Mouse (Mus musculus) T-helper 1 cell (primary cell): ENCODE measurements around the gene Gm45753.

ENCODE experiments used
- in situ Hi-C: fragments of 300-600 bp; cut with MboI, MseI; formaldehyde crosslinking; loops from one replicate; pipeline ENCODE4 v1.15.1; 2025; ENCODE audit warnings: high pct_unique_total_duplicates

The Gm45753 gene

DNA sequence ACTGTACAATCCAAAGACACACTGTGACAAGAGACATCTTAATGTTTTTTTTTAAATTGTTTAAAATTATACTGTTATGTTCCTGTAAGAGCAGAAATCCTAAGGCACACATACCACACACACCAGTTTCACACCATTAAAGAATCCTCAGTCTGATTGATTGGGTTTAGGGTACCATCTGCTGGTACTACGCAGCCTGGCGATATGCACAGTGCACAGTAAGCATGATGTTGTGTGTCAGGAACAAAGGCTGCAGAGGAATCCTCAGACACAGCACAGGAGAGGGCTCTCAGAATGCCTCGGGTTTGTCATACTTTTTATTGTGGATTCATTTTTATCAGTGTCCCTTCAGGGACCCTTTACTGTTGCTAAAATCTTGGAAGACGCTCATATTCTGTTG, 33.9 kb downstream of the Gm45753 start:
- in situ Hi-C loops: no loop called here

DNA sequence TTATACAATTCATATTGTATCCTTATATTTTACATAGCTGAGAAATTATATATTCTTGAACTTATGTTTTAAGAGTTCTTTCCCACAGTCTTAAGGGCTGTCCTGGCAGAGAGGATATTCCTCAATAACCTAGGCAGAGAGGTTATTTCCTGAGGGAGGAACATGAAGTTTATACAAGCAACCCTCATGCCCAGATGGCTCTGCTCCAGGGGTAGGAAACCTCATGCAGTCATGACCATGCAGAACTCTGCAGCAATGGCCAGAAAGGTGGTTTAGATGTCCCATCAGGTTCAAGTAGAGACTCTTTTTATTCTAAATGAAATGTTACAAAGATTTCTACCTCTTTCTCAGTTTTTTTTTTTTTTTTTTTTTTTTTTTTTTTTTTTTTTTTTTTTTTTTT, 39.2 kb downstream of the Gm45753 start:
- in situ Hi-C loops: no loop called here

DNA sequence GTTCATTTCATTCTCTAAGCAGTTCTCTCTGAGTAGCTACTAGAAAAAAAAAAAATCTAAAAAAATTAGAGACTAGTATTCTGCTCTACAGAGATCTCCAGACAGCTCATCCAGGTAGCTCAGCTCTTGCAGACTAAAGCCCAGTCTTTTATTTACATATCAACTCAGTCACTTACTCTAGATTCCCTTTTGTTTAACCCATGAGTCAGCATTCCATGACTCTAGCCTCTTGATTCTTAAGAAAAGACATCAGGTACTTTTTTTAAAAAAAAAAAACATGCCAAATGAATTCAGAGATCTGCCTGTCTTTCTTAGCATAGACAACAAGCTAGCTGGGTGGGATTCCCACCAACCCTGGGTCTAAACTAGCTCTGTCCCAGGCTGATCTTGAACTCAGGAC, 39.8 kb downstream of the Gm45753 start:
- in situ Hi-C loops: no loop called here

DNA sequence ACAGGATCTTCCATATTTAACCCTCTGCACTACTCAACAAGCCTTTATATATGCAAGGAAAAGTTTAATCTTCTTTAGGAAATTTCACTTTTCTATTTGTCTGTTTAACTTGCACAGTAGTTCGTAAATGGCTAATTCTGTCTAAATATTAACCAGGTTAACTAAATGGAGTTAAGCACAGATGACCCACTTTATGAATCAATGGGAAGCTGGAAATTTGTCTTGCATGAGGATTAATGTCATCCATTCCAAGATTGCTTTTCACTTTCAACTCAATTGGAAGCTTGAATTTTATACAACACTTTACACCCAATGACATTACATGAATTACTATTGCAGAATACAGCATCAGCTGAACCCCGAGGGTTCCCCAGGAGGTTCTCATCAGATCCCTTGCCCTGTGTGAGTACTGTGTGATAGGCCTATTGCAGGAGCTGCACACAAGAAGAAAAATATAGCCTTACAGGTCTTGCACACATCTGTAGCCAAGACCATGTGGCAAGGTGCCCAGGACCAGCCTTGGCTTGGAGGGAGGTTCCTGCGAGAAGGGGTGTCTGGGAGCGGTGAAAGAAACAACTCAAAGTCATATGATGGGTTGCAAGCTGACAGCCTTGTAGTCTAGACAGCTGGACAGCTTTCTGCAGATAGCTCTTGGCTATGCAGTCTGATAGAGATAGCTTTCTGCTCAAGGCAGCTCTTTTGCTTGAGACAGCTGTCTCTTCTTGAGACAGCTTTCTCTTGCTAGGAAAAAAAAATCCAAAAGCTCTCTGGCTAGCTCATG, 40.5 kb downstream of the Gm45753 start:
- in situ Hi-C loops: no loop called here

DNA sequence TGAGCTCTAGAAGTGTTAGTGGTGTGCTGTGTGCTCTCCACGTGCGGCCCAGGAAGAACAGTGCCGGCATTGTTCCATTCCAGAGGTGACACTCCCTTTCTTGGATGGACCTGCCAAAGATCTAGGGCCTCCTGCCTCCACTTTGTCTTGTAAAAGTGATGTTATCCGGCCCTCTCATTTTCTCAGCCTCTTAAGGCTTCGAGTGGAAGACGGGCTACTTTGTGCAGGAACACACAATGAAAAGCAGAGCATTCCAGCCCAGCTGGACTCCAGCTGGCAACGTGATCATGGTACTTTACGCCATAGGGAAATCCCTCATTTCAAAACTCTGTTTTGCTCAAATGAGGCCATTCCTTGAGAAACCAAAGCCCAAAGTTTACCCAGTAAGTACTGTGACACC, 41.3 kb downstream of the Gm45753 start:
- in situ Hi-C loops: no loop called here

DNA sequence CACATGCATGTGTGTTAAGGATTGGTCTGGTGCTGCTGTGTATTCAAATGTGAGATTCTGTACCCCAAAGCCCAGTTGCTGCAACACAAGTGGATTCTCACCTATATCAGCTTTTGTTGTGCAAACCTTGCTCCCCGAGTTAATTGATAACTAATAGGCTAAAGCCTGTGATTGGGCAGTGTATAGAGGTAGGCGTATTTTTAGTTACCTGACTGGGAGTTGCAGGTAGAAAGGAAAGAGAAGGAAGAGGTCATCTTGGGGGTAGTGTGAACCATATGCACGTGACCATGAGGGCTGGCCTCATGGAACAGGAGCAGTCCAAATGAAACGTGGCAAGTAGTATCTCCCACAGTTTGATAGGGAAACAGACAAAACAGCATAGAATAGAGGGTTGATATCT, 43.3 kb downstream of the Gm45753 start:
- in situ Hi-C loops: no loop called here

DNA sequence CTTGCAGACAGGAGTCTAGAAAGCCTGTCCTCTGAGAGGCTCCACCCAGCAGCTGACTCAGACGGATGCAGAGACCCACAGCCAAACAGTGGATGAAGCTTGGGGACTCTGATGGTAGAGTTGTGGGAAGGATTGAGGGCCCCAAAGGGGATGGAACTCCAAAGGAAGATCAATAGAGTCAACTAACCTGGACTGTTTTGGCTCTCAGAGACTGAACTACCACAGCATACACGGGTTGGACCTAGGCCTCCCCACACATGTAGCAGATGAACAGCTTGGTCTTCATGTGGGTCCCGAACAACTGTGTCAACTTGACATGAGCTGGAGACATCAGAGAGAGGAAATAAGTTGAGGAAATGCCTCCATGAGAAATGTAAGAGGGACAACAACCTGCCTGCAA, 45.4 kb downstream of the Gm45753 start:
- in situ Hi-C loops: no loop called here

DNA sequence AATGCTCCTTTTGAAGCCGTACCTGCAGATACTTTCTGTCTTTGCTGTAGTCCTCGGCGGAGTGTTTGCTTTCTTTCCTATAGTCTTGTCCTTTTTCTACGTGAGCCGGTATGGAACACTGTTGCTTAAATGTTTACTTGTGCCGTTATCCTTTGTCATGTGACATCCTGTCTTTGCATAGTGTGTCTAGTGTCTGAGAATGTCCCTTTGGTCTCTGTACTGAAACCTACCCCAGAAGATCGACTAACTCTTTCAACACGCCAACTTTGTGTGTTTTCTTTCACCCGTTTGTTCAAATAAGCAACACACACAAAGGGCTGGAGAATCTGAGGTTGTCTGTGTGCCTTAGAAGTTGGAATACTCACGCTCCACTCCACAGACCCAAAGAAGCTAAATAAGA, 46.3 kb downstream of the Gm45753 start, which contains the start of gene F11:
Gene F11 (minus strand): TSS at position 112 of the 400 bp plus-strand sequence.
- in situ Hi-C loops: no loop called here

DNA sequence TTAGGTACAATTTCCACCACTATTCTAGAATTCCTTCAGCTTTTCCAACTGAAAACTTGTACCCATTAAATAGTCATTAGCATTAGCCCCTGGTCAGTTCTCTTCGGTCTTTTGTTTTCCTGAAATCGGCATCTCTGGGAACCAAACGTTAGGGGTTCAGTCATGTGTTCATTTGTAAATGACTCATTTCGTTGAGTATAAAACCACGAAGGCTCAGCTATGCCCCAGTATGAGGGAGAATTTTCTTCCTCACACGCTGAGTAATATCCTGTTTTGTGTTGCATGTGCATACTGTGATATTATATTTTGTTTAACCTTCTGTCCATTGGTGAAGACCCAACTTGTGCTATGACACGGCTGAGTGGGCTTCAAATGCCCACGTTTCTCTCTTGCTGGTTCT, 49.8 kb downstream of the Gm45753 start:
- in situ Hi-C loops: no loop called here

DNA sequence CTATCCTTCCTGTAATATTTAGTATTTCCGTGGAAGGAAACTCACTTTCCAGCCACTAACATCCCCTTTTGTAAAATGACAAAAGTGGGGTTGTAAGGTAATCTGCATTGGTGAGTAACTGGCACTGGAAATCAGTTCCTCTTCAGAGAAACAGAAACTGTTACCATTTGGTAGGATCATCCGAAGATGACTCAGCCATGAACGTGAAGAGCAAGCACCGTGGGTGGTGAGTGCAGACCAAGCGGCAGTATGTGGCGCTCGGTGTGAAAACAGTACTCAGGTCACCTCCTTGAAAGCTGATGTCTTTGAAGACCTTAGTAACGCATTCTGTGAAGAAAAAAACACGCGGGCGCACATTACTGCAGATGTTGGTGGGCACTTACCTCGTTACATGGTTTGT, 53.2 kb downstream of the Gm45753 start:
- in situ Hi-C loops: no loop called here

DNA sequence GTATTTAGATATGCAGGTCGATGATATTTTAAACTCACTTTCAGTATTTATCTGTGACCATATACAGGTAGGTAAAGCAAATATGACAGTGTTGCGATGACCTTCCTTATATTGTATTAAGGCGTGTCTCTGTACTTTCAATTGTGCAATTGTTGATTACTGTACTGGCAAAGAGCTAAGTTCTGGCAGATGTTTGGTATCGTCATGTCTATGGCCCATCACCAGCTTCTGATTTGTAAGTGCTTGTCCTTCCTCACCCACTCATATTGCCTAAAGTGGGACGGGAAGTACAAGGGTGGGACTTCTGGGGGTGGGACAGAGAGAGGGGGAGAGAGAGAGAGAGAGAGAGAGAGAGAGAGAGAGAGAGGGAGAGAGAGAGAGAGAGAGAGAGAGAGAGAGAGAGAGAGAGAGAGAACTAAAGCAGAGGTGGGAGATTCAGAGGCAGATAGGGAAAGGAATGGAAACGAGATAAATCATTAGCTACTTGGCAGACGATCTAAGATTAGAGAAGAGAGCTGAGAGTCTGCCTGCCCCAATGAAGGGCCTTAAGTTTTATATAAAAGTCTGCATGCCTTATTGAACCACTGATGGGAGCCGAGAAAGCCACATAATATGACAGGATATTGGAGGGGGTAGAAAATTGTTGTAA, 53.9 kb downstream of the Gm45753 start:
- in situ Hi-C loops: no loop called here

DNA sequence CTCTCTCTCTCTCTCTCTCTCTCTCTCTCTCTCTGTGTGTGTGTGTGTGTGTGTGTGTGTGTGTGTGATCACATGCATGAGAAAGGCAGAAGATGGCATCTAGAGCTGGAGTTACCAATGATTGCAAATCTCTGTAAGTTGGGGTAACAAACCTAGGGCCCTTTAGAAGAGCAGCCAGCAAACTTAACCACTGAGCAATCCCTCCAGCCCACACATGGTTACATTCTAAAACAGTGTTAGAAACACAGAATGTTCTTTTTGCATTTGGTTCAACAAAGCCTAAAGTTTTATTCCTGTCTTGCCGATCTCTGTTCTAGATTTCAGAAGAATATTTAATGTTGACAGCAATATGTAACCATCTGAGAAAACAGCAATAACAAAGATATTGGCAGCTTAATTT, 54.7 kb downstream of the Gm45753 start:
- in situ Hi-C loops: no loop called here

DNA sequence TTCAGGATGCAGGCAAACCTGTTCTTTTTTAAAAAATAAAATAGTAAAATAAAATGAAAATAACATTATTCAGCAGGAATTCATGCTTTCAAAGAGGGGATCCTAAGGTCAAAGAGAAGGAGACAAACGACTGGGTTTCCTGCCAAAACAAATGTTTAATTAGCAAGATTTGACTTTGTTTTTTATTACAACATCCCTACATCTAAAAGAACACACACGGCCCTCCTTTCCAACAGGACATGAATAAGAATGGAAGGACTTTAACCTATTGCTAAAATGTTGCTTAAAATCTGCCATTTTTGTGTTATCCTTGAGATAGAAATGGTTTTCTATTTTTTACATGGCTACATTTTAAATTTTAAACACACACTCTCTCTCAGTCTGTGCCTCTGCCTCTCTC, 55.2 kb downstream of the Gm45753 start:
- in situ Hi-C loops: no loop called here

DNA sequence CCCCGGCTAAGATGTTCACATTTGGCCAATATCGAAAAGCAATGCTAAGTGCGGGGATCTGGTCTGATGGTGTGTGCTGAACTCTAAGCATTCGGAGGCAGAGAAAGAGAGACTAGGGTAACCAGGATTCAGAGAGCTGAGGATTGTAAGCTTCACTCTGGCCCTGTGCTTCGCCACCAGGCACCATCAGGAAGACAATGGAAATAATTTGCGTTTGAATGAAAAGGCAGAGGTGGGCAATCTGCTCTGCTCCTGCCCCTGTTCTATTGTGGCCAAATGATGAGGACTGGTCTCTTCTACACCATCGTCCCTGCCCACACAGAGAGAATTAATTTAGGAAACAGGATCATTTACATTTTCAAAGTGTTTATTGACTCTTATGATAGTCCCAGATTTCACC, 62.0 kb downstream of the Gm45753 start:
- in situ Hi-C loops: no loop called here

DNA sequence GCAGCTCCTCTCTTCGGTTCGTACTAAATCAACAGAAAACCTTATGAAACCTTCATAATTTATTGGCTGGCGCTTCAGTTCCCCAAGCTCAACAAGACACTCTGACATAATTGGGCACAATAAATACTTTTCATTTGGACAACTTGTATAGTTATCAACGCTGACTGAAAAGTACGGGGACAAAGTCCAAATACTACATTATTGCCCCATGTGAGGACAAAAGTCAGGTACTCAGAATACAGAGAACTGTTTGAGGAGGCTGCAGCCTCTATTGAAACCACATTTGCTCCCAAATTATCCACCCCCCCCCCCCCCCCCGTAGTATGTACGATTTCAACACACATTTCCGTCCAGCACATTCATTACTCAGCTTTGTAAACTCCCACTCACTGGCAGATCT, 68.9 kb downstream of the Gm45753 start:
- in situ Hi-C loops: no loop called here

DNA sequence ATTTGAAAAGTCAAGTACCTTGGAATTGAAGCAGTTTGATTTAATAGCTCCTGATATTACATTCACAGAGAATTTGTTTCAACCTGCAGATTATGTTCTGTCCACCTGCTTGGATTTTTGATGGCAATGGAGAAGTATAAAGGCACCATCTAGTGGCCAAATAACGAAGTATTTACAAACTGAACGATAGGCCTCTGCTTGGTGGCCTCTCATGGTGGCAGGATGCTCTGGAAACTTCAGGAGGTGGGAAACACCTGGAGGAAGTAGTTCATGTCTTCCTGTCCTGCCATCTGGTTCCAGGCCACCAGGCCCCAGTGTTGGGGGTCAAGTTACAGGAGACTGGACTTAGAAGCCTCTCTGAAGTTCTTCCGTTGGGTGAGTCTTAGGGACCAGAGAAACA, 70.0 kb downstream of the Gm45753 start:
- in situ Hi-C loops: no loop called here

DNA sequence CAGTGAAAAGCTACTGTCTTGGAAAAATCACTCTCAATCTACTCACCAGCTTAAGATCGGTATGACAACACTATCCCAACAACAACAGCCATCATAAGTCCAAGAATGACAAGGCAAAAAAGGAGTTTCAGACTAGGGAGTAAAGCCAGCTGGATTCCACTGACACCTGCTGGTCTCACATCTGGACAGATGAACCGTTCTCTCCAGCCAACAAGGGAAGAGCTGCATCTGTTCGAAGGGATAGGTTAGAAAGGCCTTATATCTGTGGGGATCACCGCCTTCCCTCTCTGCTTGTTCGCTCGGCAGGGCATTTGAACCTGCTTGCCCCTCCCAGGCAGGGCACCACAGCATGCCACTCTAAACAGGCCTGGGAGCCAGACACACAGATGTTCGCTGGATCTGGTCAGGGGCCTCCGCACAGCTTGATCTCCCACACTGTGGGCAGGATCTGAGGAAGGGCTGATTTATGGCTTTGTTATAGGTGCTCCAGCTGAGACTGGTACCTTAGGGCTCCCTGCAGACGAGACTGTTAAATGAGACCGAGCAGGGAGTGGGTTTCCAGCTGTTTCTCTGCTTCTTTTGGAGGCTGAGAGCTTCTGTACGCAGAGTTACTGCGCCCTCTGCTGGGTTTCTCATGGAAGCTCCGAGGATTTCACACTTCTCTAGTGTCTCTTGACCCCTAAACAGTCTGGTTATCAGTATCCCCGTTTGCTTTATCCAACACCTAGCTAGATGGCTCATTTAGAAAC, 71.9 kb downstream of the Gm45753 start:
- in situ Hi-C loops: no loop called here

DNA sequence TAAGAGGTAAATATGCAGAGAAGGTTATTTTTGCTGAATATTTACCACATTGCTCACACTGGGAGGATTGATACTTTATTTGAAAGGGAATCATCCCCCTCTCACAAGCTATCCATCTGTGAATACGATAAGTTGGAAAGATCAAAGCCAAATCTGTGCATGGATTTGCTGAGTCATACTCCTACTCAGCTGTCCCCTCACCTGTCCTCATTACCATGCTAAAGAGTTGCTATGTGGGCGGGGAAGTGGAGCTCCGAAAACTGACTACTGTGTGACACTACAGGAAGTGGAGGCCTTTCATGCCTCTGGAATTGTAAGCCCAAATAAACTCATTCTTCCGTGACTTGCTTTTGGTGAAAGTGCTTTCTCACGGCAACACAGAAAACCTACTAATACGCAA, 73.0 kb downstream of the Gm45753 start:
- in situ Hi-C loops: no loop called here

DNA sequence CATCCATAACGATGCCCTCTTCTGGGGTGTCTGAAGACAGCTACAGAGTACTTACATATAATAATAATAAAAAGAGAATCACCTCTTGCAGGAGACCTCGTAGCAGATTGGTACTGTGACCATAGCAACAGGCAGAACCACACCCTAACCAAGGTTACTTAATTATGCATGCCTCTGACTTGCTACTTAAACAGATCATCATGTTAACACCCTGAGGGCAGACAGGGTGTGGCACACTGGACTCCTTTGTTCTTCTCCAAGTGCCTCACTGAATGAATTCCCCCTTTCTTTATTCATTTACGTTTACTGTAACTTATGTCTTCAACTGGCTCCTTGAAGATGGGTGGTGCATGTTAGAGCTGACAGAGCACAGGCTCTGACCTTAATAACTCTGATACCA, 75.0 kb downstream of the Gm45753 start:
- in situ Hi-C loops: no loop called here
